Mouse (Mus musculus) spleen, adult 12 weeks (tissue): ENCODE measurements around the gene Podxl.

ENCODE experiments used
- DNase-seq: peaks from one replicate; pipeline ENCODE4 v3.0.0; 2022; ENCODE audit warnings: low spot score

Podxl gene

DNA sequence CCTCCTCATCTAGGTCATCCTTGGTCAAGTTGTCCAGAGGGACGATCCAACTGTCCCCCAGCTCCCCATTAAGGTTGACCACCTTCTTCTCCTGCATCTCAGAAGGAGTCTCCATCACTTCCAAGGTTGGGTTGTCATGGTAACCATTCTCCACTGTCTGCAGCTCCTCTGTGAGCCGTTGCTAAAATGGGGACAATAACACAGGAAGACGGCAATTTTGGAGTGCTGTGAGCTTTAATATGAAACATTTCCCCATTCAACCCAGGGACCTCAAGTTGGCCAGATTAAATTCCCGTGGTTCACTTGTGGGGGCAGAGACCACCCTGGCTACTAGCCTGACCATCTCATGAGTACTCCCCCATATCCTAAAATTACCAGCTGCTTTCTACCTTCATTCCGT lies 40.7 kb downstream of the Podxl start:
- DNase-seq, result no peak

DNA sequence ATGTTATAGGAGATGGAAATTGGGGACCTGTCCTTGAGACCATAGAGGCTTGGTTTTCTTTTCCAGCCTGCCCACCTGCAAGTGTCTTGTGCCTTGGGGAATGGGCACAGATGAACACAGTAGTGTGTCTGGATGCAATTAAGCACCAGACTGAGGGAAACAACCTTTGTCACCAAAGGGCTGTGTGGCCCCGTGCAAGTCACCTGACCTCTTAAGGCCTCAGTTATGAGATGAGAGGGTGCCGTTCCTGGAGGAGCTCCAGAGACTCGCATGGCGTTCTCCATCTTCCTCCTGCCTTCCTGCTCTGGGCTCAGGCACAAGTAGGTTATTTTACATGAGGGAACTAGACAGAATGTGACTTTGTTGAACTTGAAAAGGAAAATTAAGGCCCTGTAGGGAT lies 41.3 kb downstream of the Podxl start:
- no peak for DNase-seq

DNA sequence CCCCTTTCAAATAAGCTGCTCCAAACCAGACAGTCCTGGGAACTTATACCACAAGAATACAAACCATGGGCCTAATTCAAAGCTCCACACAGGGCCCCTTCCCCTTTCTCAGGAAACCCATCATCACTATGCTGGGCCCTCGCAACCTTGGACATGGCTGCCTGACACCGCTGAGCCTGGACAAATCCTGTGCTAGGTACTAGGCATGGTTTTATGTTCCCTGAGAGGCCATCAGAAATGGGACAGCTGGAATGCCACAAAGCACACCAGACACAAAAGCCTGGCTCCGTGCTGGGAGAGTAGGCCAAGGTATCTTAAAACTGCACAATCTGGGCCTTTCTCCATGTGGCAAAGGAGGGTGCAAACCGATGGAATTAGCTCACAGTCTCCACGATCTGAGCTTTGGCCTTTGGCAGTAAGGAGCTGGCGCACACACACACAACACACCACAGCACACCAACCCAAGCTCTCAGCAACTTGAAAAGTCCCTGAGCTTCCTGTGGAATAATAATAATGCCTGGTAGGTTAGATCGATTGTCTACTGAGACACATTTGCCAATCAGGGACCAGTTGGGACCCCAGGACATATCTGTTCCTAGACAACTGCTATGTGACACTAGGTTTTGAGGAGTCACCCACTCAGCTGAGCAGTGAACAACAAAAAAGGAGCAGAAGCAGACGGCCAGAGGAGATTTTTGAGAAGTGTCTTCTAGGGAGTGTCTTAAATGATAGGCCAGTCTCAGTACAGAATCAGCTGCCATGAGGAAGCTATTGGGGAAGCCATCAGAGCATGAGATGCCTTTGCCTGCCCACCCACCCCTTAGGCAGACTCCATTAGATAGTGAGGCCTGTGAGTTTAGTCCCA lies 42.1 kb downstream of the Podxl start:
- DNase-seq, result no peak

DNA sequence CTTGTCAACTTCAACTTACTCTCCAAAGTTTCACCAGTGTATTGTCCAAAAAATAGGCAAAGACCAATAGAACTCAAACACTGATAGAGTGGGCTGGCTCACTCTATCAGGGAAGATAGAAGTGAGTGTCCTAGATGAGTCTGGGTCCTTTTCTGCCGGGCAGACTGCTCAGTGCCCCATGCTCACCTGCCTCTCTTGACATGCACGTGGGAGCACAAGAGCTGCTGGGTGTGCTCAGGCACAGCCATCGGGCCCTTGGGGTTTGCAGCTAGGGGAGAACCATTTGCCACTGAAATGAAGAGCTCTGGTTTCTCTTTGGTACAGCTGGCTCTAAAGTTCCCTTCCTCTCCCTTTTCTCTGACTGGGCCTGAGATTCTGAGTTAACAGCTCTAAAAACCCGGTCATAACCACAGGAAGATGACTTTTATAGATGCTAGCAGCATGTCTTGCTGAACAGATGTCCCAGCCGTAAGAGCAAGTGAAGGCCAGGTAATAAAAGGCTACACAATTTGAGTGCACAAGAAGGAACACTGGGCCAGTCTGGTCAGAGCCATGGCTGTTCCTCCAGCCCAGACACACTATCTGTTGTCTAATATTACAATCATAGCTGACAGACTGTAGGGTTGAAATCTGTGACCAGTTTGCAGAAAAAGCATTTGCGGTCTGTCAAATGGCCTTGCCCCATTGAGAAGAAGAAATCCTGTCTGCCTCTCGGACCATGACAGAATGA lies 43.1 kb downstream of the Podxl start:
- no peak for DNase-seq

DNA sequence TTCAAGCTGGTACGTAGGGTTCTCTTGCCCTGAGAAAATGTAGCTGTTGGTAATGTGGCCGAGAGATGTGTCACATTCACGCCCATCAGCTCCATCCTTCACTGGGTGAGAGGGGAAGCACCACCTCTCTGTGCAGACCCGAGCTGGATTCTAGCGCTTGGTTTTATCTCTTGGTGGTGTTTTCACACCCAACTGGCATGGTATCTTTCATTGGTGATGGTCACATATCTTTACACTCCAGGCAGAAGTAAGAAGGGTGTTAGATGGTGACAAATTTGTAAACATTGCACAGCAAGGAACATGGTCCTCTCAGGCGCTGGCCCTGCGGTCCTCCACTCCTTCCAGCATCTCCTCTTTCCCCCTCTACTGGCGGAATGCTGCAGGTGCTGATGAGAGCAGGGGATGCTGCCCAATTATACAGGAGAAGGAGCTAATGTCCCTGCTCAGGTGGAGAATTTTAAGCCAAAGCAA lies 44.7 kb downstream of the Podxl start:
- peak; percentile 47 for DNase-seq

DNA sequence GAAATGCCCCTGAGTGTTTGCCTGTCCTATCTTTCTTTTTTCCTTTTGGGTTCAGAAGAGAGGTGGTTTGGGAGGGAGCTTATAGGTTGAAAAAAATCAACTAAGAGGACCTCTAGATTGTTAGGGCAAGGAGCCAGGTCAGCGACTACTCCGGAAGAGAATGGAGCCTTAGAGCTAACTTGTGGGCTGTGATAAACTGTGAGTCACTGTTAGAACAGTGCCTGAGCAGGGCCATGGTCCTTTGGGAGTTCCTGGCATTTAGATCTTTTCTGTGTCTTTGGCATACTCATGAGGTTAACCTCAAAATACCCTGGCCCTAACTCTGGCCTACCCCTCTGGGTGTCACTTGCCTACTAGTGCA lies 45.5 kb downstream of the Podxl start:
- DNase-seq, result no peak

DNA sequence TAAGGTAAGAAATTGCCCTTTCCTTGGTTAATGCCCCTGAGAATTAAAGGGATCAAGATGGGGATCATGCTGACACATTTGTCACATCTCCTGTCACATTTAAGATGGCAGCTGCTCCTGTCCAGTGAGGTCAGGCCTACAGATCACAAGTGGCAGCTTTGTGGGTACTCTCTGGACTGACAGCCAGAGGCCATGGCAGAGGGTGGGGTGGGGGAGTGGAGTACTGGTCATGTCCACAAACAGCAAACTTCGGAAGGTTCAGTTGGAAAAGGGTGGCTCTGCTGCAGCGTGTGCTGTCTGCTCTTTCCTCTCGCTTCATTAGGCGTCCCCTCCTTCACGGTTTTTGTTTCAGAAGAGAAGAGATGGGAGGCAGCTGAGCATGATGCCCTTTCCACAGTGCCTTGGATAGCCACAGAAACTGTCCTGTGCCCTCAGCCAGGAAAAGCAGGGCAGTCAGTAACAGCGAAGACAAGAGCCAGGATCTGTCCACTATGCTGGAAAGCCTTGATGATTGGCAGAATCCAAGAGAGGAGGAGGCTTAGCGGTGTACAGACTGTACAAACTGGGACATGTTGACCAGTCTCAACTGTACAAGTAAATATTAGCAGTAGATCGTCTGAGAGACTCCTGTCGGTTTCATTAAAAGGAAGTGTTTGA lies 46.0 kb downstream of the Podxl start:
- no peak for DNase-seq

DNA sequence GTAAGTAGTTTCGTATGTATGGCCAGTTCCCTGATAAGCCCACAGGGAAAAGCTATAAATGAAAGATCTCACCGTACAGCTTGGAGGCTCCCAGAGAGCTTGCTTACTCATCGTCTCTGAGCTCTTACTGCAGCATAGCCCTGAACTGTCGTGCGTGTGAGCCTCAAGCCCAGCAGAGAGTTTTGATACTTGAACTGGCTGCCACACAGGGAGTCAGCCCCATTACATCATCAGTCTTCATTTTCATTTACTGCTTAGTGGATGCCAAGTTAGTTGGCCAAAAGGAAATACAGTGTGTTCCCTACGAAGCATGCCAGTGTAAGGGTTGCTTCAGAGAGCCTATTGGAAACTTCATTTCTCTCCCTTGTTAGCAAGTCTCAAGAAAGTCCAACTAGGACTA lies 50.1 kb downstream of the Podxl start:
- no peak for DNase-seq

DNA sequence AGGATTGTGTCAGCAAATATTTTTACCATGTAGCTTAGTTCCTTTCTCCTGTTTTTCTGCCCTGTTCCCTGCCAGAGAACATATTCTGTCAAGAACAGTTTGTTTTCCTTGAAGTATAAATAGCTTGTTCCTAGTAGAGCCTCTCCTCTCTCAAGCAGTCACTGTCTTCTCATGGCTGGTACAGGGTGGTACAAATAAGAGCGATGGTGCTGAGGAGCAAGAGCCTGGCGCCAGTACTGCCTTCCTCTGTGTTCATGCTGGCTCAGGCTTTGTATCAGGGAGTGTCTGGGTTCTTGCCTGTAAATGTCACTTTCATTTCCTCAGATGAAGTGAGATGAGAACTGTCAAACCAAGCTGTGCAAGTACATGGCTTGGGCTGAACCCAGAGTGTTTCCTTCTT lies 61.2 kb downstream of the Podxl start:
- no peak for DNase-seq

DNA sequence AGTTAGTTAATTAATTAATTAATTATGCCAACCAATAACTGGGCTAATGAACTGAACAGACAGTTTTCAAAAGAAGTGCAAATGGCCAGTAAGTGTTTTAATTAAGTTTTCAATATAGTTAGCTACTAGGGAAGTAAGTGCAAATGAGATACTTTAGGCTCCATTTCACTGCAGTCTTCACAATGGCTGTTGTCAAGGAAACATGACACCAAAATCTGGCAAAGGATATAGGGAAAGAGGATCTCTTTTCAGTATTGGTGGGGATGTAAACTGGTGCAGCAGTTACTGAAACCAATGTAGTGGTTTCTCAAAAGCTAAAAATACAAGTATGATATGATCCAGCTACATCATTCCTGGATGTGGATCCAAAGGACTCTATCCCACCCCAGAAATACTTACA lies 63.1 kb downstream of the Podxl start:
- DNase-seq, result no peak

DNA sequence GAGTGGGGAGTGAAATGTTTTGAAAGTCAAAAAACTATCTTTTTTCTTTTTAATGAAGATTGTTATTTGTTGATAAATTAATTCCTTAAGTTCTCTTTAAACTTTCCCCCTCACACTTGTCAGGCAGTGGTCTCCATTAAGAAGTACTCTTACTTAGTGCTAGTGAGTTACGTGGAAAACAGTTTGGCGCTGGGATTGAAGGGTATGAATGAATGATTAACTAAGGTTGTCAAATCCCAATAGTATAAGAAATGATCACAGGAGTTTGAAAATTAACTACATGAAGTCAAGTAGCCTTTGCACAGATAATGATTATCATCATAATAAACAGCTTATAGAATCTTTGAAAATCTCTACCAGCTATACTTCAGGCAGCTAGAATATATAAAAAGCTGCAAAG lies 63.5 kb downstream of the Podxl start:
- no peak for DNase-seq

DNA sequence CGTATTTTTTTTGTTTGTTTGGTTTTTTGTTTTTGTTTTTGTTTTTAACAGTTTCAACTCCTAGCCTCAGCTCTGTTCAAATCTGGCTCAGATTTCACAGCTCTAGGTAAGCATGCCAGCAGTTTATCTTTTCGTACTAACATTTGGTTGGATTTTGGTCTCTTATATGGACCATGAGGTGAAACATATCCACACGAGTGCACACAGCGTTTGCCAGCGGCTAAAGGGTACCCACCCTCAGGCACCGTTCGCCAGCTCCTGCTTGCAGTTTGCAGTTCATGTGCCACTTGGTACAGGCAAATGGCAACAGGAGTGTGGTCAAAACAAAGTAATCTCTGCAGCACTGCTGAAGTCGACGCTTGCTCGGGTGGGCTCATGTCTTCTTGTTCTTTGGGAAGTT lies 63.9 kb downstream of the Podxl start:
- no peak for DNase-seq

DNA sequence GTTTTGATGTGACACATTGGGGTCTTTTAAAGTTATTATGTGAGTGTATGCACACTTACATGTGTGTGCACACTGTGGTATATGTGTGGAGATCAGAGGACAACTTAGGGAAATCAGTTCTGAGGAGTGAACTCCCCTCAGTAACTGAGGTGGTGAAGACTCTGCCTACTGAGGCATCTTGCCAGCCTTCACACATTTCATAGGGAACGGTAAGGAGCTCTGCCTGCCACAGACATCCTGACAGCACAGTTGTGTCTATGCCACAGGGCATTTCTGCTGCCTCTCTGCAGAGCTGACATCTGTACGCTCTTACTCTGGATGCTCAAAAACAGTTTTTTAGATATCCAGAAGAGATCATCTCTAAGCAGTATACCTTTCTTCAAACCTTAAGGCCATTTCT lies 67.6 kb downstream of the Podxl start:
- DNase-seq, result no peak

DNA sequence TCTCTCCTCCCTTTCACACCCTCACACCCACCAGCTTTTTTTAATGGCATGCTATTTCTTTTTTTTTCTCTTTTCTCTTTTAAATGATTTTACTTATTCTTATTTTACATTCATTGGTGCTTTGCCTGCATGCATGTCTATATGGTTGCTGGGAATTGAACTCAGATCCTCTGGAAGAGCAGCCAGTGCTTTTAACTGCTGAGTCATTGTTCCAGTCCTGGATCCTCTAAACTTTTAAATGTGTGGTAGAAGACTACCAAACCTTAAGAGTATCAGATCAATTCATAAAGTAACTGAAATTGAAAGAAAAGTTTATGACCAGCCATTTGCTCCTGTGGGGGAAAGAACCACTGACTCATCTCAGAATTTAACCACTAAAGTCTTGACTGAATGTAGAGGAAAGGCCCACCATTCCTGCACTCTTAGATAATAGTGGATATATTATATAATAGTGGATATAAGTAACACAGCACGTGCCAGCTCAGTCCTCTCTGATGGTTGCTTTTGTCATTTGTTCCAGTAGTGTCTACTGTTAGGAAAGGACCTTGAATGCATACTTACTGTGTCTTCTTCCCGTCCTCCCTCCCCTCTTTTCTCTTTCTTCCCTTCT lies 68.6 kb downstream of the Podxl start:
- DNase-seq, result no peak

DNA sequence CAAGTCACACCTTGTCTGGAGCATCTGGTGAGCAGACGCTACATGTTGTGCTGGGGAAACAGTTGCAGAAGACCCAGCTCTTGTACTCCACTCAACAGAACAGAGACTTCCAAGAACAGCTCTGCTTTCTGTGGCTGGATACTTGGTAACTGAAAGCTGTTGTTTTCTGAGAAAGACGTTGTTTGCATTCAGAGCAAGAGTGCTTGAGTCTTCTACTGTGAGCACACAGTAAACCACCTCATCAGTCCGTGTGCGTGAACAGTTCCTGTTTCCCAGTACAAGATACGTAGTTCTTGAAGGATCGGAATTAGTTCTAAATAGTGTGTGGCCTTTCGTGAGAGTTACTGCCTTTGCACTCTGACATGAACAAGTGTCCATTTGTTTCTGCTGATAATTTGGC lies 73.8 kb downstream of the Podxl start:
- no peak for DNase-seq

DNA sequence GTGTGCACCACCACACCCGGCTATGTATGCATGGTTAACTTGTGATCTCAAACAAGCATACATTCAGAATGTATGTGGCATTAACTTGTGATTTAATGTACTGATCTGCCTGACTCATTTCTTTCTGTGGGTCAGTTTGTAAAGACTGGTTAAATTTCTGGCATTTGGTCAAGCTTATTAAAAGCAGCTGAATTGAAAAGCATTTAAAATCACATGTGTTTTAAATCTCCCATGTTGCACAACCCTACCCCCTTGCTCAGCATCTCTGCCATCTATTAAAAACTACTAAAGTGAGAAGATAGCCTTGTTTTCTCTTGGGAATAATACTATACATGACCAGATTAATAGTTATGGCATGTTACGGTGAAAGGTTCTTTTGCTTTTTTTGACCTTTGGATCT lies 77.2 kb downstream of the Podxl start:
- DNase-seq, result no peak

DNA sequence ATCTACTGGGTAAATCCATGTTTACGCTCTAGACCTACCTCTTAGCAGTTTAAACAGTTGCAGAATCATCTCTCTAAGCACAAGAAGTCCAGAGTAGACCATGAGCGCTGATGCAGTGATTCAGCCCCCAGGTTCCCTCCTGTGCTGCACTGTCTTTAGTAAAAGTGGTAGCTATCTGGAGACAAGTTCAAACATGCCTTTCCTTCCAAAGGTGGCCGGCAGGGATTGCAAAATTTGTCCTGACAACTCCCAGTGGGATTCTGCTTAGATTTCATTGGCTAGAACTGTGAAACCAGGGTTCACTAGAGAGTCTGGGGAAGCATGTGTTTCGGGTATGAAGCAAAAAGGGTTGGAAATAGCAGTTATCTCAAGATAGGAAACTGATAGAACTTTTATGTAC lies 83.8 kb downstream of the Podxl start:
- DNase-seq, result no peak

DNA sequence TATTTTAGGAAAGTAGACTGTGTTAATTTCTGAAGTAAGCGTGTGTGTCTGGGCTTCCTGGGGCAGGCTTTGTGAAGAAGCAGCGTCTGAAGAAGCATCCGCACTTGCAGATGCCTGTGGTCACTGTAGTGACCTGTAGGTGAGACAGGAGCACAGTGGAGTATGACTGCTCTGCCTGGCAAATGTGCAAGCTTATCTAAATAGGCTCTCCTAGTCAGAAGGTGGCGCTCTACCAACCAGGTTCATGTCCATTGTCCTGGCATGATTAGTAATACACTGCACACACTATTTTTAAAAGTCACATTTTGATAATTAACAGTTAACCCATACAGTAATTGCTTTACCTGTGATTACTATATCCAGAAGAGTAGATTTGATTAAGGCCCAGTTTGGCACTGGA lies 85.6 kb downstream of the Podxl start:
- no peak for DNase-seq
